Mouse (Mus musculus) limb, embryonic 10.5 days (tissue): ENCODE results near the gene Plekha4. TPM values are rescaled to one million over a fixed set of nuclear protein-coding genes. Genes with fewer than 3 reads are reported as not detected.

Experiments used
- DNase-seq: peaks from one replicate; pipeline ENCODE4 v3.0.0-alpha.2; 2017; ENCODE audit warnings: low spot score
- H3K27ac ChIP-seq: fragments of 300-500 bp; sonication (generic); 2 replicates; pipeline ENCODE4 v1.5.1; 2016; ENCODE audit warnings: mild to moderate bottlenecking
- H3K27me3 ChIP-seq: fragments of 300-500 bp; sonication (generic); 2 replicates; pipeline ENCODE4 v1.6.1; 2016; ENCODE audit warnings: low read depth, mild to moderate bottlenecking; ENCODE audit not compliant: poor library complexity, severe bottlenecking
- H3K36me3 ChIP-seq: fragments of 300-500 bp; sonication (generic); 2 replicates; pipeline ENCODE4 v1.6.1; 2016; ENCODE audit warnings: mild to moderate bottlenecking, moderate library complexity
- H3K4me1 ChIP-seq: fragments of 300-500 bp; sonication (generic); 2 replicates; pipeline ENCODE4 v1.6.1; 2016
- H3K4me3 ChIP-seq: fragments of 300-500 bp; sonication (generic); 2 replicates; pipeline ENCODE4 v1.5.1; 2016; ENCODE audit warnings: mild to moderate bottlenecking, moderate library complexity
- H3K9me3 ChIP-seq: fragments of 300-500 bp; sonication (generic); replicated peaks from 2 replicates; pipeline ENCODE4 v1.6.1; 2016; ENCODE audit warnings: mild to moderate bottlenecking
- WGBS: fragments of 180-500 bp; shearing (Covaris S2); methylation state at CpG from one replicate; pipeline ENCODE4 v1.1.7; 2016; 5-methylcytosine and 5-hydroxymethylcytosine counted together
- polyA plus RNA-seq: library from polyadenylated mRNA; unstranded; fragments of >200 nt; fragmentation: Nextera tagmentation; extraction: Ambion mirVana; gene quantifications from 2 replicates; pipeline ENCODE4 v1.2.1, GENCODE M21; 2016

Plekha4 gene
- polyA plus RNA-seq, 1 experiment from 2014 or later: 1.0 TPM

DNA sequence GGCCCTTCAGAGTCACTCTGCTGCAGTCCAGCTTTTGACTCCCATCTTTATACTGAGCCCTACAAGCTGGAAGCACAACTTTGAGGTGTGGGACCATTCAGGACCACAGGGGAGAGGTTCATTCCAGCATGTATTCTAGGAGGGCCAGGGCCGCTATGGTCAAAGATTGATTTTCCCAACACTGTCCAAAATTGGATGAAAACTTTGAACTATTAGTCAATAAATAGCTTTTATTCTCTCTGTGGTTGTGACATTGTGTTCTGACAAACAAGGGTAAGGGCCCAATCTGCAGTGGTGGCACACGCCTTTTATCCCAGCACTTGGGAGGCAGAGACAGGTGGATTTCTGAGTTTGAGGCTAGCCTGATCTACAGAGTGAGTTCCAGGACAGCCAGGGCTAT lies 27.9 kb downstream of the Plekha4 start:
- WGBS: 95% methylated on average over 2 of the region's 2 CpGs
- Histone ChIP-seq H3K27ac (no peak overlapping the region), H3K9me3 (no peaks in the 10 kb centered on the region), H3K4me1 (peaks cover 18% of the 10 kb centered on the region), H3K27me3 (no peaks in the 10 kb centered on the region), H3K4me3 (no peak overlapping the region), H3K36me3 (no peaks in the 10 kb centered on the region)
- no peak for DNase-seq

DNA sequence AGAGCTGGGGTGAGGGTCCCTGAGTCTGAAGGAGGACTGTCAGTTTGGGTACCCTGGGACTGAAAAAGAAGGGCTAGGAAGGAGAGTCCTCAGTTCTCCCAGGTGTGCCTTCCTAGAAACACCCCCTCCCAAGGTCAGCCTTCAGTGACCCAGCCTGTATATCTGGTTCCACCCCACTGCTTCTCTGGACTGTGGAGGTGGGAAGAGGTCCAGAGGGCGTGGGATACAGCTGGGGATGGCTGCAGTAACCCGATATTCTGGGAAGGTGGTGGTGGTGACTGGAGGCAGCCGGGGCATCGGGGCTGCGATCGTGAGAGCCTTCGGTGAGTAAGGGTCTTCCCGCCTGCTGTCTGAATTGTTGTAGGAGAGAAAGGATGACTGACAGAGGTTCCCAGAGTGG lies 28.6 kb downstream of the Plekha4 start, which contains the start of gene Hsd17b14:
Gene Hsd17b14, plus strand, starts transcription at position 150 of the 400 bp plus-strand sequence.
- no peak within 1 kb of the TSS for H3K4me3 ChIP-seq
- no peaks in the 10 kb centered on the region for H3K9me3 ChIP-seq
- WGBS: 28% methylated on average over 8 of the region's 8 CpGs
- DNase-seq: no peak
- H3K4me1 ChIP-seq: peaks cover 21% of the 10 kb centered on the region
- no peak within 1 kb of the TSS for H3K27ac ChIP-seq
- H3K36me3 ChIP-seq: no peaks in the 10 kb centered on the region
- H3K27me3 ChIP-seq: no peaks in the 10 kb centered on the region

DNA sequence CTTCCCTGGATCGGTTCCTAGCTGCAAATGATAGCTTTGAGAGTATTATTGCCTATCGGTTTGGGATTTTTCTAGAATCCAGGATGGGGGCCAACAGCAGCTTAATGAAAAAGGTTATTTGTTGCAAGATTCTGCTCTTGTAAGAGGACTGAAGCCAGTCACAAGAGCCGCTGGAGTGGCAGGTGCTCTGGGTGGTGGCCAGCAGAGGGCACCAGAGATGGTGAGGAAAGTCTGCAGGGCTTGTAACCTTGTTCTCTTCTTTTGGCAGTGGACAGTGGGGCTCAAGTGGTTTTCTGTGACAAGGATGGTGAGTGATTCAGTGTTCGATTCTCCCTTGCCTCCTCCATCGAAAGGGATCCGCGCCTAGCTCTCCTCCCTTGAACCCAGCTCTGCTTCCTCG lies 29.7 kb downstream of the Plekha4 start:
- Histone ChIP-seq H3K36me3 (no peaks in the 10 kb centered on the region), H3K27ac (no peak overlapping the region), H3K4me1 (peaks cover 23% of the 10 kb centered on the region), H3K27me3 (no peaks in the 10 kb centered on the region), H3K9me3 (no peaks in the 10 kb centered on the region), H3K4me3 (no peak overlapping the region)
- peak; percentile 89 for DNase-seq
- WGBS: 41% methylated on average over 8 of the region's 8 CpGs

DNA sequence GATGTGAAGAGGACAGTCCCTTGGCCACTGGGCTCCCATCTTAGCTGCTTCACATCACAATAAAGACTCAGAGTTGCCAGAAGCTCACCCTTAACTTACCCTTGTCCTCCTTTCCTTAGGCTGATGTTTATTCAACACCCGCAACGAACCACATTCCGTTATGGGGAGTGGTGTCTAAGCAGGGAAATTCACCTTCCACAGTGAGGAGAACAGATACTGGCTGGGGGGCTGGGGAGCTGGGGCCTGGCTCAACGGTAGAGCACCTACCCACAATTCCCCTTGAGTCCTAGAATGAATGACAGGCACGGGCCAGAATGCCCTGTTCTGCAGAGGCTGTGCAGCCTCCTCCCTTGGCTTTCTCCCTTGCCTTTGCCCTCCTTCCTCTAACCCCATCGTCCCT lies 32.8 kb downstream of the Plekha4 start:
- Histone ChIP-seq H3K36me3 (no peaks in the 10 kb centered on the region), H3K4me1 (peaks cover 29% of the 10 kb centered on the region), H3K9me3 (no peaks in the 10 kb centered on the region), H3K27me3 (no peaks in the 10 kb centered on the region), H3K4me3 (no peak overlapping the region), H3K27ac (no peak overlapping the region)
- 71% methylated on average over 6 of the region's 6 CpGs for WGBS
- no peak for DNase-seq

DNA sequence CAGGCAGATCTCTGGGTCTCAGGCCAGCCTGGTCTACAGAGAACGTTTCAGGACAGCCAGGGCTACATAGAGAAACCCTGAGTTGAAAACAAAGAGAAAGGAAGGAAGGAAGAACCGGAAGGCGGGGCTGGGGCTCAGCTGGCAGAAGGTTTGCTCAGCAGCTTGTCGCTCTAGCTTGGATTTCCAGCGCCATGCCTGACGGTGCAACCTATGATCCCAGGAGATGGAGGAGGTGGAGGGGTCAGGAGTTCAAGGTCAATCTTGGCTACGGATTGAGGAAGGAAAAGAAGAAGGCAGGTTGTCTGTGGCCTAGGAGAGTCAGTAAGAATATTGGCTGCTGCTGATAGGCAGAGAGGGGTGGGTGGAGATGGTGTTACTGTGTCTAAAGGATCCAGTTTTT lies 34.1 kb downstream of the Plekha4 start:
- Histone ChIP-seq H3K4me1 (peaks cover 25% of the 10 kb centered on the region), H3K9me3 (no peaks in the 10 kb centered on the region), H3K4me3 (no peak overlapping the region), H3K27ac (no peak overlapping the region), H3K36me3 (no peaks in the 10 kb centered on the region), H3K27me3 (no peaks in the 10 kb centered on the region)
- DNase-seq: no peak
- WGBS: 89% methylated on average over 7 of the region's 7 CpGs

DNA sequence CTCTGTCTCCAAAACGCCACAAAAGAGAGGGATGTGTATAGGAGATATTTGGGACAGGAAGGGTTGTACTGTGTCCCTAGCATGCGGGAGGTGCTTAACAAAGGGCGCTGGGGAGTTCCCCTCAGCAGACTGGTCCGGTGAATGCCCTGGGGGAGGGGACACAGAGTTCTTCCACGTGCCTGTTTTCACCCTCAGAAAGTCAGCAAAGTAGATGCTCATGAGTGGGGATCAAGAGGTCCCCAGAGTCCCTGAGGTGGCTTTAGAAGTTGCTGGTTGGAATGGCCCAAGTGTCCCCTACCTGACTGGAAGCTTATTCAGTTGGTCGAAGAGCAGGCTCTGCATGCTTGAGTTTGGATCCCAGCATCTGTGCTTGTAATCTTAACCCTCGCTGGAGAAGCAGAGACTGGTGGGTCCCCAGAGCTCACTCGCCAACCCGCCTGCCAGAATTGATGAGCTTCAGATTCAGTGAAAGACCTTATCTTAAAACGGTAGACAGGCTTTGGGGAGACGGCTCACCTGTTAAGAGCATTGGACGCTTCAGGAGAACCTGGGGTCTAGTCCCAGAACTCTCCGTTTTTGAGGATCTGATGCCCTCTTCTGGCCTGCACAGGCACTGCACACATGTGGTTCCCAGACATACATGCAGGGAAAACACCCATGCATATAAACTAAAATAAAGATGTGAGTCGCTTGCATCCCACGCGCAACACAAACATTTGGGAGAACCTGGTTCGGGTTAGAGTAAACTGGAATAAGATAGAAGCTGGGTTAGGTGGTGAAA lies 34.9 kb downstream of the Plekha4 start:
- peak; percentile 83 for DNase-seq
- Histone ChIP-seq H3K4me3 (no peak overlapping the region), H3K36me3 (no peaks in the 10 kb centered on the region)

DNA sequence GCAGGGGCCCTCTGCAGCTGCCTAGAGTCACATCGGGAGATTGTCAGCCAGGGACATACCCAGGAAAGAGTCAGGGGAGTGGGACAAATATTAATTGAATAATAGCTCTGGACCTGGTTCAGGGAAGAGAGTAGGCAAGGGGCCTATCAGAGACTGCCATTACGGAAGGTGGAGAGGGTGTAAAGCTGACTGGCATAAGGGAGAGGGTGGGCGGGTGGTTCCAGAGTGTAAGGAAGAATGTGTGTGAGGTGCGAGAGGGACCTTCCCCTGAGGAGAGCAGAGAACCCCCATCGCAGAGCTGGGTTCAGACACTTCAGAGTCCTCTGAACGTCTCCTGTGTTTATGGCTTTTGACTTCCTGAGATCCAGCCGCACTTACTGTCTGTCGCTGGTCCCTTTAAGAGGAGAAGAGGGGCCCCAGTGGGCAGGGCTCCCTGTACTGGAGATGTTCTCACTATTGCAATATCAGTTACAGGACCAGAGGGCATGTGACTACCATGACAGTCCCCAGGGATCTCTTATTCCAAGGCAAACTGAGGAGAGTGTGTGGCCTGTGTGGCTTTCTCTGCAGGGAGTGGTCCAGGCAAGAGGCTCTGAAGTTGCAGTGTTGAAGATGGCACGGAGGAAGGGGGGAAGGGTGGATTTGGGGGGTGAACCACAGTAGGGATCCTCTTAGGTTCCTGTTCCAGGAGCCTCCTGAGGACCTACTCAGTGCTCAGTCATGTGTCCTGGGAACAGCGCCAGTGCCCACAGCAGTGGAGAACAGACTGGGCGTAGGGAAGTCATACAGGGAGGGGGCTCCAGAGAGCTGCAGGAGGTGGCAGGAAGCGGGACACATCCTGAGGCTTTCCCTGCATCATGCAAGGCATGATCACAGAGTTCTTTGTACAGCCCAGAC lies 35.7 kb downstream of the Plekha4 start:
- Histone ChIP-seq H3K27me3 (no peaks in the 10 kb centered on the region), H3K4me1 (peaks cover 25% of the 10 kb centered on the region), H3K4me3 (no peak overlapping the region), H3K9me3 (no peaks in the 10 kb centered on the region), H3K27ac (0 out of 2 replicates have a peak overlapping the region, but pooled peaks have one; percentile 16), H3K36me3 (no peaks in the 10 kb centered on the region)
- 52% methylated on average over 12 of the region's 12 CpGs for WGBS
- no peak for DNase-seq

More for the DNA sequence above, 34.9 kb downstream of the Plekha4 start:
- no peak overlapping the region for H3K27ac ChIP-seq
- 34% methylated on average over 17 of the region's 17 CpGs for WGBS
- H3K4me1 ChIP-seq: peaks cover 23% of the 10 kb centered on the region
- H3K27me3 ChIP-seq: no peaks in the 10 kb centered on the region
- H3K9me3 ChIP-seq: no peaks in the 10 kb centered on the region

DNA sequence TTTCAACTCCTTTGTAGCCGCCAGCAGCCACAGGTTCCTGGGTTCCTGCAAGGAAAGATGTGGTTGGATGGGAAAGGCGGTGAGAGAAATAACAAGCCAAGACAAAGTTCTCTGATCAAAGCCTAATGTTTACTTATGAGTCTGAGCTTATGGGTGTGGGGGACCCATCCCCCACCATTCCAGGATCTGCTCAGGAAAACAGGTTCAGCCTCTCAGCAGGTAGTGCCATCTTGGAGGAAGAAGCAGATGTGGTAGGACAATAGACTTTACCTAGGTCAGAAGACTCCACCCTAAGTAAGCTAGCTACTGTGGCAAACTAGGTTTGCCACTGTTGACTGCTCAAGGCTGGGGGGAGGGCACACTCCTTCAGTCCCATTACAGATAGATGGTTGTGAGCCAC lies 38.7 kb downstream of the Plekha4 start:
- no peak for DNase-seq
- Histone ChIP-seq H3K27me3 (no peaks in the 10 kb centered on the region), H3K36me3 (no peaks in the 10 kb centered on the region), H3K27ac (no peak overlapping the region), H3K4me1 (peaks cover 39% of the 10 kb centered on the region), H3K9me3 (no peaks in the 10 kb centered on the region), H3K4me3 (no peak overlapping the region)
- 84% methylated on average over 2 of the region's 2 CpGs for WGBS

DNA sequence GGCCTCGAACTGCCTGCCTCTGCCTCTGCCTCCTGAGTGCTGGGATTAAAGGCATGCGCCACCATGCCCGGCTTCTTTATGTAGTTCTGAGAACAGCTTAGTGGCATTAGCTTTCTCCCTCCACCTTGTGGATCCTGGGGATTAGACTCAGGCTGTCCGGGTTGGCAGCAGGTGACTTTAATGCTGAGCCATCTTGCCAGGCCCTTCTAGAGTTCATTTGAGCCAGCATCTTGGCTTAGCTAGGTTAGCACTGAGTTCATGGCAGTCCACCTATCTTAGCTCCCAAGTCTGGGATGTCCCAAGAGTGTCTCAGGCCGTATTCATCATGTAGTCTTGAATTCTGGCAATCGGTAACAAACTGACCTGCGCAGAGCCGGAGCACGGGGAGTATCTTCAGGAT lies 39.3 kb downstream of the Plekha4 start:
- no peaks in the 10 kb centered on the region for H3K27me3 ChIP-seq
- H3K36me3 ChIP-seq: no peaks in the 10 kb centered on the region
- DNase-seq: no peak
- no peaks in the 10 kb centered on the region for H3K9me3 ChIP-seq
- H3K27ac ChIP-seq: no peak overlapping the region
- H3K4me1 ChIP-seq: peaks cover 45% of the 10 kb centered on the region
- no peak overlapping the region for H3K4me3 ChIP-seq
- 94% methylated on average over 9 of the region's 9 CpGs for WGBS

DNA sequence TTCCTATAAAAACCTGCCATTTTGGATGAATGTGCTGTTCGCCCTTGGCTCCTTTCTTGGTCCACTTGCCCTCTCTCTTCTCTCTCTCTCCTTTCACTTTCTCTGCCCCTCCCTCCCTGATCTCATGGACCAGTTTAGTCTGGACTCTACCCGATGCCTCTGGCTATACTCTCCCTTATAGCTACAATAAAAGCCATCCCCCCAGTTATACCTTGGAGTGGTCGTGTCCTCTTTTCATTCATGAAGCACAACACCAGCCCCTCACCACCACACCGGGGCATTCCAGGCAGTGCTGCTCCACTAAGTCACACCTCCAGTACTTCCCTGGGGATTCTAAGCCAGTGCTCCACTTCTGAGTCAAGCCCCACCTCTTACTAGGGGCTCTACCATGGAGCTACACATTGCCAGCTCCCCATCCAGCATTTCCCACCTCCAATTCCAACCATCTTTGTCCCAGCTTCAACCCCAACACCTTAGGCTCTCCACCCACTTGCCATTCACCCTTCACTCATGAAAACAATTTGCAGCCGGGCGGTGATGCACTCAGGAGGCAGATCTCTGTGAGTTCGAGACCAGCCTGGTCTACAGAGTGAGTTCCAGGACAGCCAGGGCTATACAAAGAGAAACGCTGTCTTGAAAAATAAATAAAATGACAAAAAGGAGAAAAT lies 41.1 kb downstream of the Plekha4 start:
- Histone ChIP-seq H3K27me3 (no peaks in the 10 kb centered on the region), H3K36me3 (no peaks in the 10 kb centered on the region), H3K9me3 (no peaks in the 10 kb centered on the region), H3K27ac (peak overlapping the region; percentile 89), H3K4me1 (peaks cover 48% of the 10 kb centered on the region), H3K4me3 (peak overlapping the region; percentile 55)
- WGBS: 70% methylated on average over 8 of the region's 8 CpGs
- DNase-seq: no peak

DNA sequence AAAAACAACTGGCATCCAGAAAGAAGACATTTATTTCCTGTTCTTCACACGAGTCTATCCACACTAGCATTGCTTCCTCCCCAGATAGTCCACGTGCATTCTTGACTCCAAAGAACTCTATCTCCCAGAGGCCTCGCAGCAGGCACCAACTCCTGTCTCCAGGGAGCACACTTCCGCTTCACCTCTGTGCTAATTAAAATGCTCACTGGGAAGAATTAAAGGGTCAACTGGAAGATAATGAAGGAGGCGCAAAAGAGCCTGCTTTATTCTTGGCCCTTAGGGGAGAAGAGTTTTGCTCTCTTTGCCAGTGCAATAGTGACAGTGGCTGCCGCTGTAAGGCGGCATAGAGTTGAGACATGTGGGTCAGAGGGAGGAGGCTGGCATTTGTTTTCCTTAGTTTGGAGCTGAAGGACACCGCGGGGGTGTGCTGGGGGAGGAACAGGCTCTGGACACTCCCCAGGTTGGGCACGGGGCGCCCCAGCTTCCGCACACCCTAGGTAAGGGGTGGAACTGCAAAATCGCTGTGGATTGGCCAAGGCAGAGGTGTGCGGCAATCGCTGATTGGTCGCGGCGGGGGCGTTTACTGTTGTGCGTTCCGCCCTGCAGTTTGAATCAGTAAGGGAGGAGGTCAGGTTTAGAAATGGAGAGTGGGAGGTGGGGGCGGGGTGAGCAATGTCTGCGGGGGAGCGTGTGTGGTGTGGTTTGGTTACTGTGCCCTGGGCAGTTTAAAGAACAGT lies 41.8 kb downstream of the Plekha4 start:
- Histone ChIP-seq H3K36me3 (no peaks in the 10 kb centered on the region), H3K9me3 (no peaks in the 10 kb centered on the region), H3K4me1 (peaks cover 48% of the 10 kb centered on the region), H3K27ac (peak overlapping the region; percentile 89), H3K27me3 (no peaks in the 10 kb centered on the region), H3K4me3 (peak overlapping the region; percentile 55)
- DNase-seq: peak; percentile 94
- WGBS: 2% methylated on average over 24 of the region's 24 CpGs
